Mouse (Mus musculus) splenic B cell, adult 2 months (primary cell): ENCODE measurements at regions not wholly inside any gene's neighbourhood (a gene's known extent, or its start where the extent isn't known, plus 50 kb on each side); places are given as distances from the start of the nearest gene placed in this dataset.
"Not testable (repeated sequence)": the region's sequence is repeated elsewhere in the genome, so short reads cannot be mapped to it uniquely, and the experiment has no call there.

Source experiments
- DNase-seq: peaks from one replicate; pipeline ENCODE4 v3.0.0-alpha.2; 2011; ENCODE audit warnings: low read depth, low spot score
- H3K27me3 ChIP-seq: 2 replicates; pipeline ENCODE4 v1.6.1; 2012; ENCODE audit warnings: mild to moderate bottlenecking, low read length, moderate library complexity, mixed read lengths; ENCODE audit not compliant: control insufficient read depth, poor library complexity, insufficient read depth, severe bottlenecking
- H3K36me3 ChIP-seq: 2 replicates; pipeline ENCODE4 v1.6.1; 2012; ENCODE audit warnings: mild to moderate bottlenecking, low read length, moderate library complexity, mixed read lengths; ENCODE audit not compliant: control insufficient read depth, poor library complexity, insufficient read depth, severe bottlenecking

- Histone ChIP-seq H3K36me3 (no peaks in the 10 kb centered on the region), H3K27me3 (no peaks in the 10 kb centered on the region)
- no peak for DNase-seq
These were observed 337.6 kb upstream of the Cdh5 start for GRCm38 (mm10) chr8:103763821-103764220.

- no peaks in the 10 kb centered on the region for H3K36me3 ChIP-seq
- no peak for DNase-seq
- no peaks in the 10 kb centered on the region for H3K27me3 ChIP-seq
These were observed 321.8 kb upstream of the Cdh5 start for GRCm38 (mm10) chr8:103779658-103780057.

DNA sequence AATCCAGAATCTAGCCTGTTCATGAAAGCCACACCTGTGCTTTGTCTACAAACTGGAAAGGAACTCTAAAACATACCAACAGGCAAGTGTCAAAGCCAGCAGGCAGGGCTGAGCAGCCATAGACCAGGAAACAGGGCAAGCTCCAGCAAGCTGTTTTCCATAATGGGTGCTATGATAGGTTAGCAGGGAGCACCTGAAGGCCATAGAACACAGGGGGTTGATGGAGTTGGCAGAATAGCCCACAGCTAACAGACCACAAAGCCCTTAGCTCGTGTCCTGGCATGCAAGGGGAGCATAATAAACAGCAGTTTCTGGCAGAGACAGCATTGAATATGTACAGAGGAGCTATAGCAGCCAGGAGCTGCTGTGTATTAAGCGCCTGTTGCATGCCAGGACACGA, 313.1 kb upstream of the Cdh5 start:
- H3K36me3 ChIP-seq, result no peaks in the 10 kb centered on the region
- H3K27me3 ChIP-seq, result no peaks in the 10 kb centered on the region
- no peak for DNase-seq

GRCm38 (mm10) chr8:103793331-103793730, 308.1 kb upstream of the Cdh5 start:
- DNase-seq, result no peak
- Histone ChIP-seq H3K27me3 (no peaks in the 10 kb centered on the region), H3K36me3 (no peaks in the 10 kb centered on the region)

DNA sequence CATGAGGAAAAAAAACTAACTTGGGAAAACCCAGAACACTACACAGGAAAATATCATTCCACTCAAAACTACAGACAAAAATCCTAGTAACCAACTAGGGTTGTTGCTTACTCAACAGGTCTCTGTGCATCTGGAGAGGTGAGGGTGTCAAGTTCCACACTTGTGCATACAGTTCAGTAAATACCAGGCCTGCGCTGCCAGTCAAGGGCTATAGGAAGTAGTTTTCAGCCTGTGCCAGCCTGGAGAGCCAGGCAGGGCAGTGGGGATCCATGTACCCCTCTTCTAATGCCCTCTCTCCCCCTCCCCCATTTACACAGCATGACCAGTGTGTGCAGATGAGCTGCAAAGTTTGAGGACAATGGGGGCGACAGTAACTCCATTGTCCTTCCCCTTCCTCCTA, 302.8 kb upstream of the Cdh5 start:
- H3K36me3 ChIP-seq, H3K27me3 ChIP-seq, DNase-seq: not testable (repeated sequence)

DNA sequence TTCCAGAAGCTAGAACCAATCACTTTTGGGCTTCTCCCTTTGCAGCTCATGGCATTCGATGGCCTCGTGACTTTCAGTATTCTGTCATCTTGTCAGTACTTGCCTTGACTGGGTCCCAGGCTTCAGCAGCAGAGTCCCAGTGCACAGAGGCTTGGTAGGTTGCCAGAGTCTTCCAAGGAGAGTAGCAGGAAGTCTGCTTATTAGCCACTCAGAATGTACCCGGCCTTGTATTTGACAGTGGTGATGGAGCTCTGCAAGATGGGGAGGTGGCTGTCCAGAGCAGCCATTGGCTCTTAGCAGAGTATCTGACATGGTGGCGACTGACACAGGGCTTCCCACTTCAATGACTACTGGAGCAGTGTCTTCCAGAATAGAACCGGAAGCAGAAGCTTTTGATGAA, 293.3 kb upstream of the Cdh5 start:
- Histone ChIP-seq H3K27me3 (no peaks in the 10 kb centered on the region), H3K36me3 (no peaks in the 10 kb centered on the region)
- DNase-seq, result no peak

DNA sequence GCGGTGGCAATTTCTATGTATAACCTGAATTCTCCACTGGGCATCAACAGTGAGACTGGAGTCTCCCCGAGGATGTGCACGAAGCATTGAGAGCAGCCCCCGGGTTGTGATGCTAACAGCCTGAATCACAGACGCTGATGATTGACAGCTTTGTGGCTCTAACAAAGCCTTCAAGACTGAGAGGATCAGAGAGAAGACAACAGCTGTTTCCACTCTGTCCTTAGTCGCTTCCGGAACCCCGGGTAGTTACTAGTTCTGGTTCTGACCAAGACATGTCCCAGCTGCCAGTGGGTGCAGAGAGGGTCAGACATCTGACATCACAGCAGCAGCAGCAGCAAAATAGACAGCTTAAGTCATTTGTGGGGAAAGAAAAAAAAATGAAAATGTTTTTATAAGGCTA, 292.8 kb upstream of the Cdh5 start:
- DNase-seq, result no peak
- no peaks in the 10 kb centered on the region for H3K27me3 ChIP-seq
- H3K36me3 ChIP-seq, result no peaks in the 10 kb centered on the region

- DNase-seq, result no peak
- no peaks in the 10 kb centered on the region for H3K36me3 ChIP-seq
These were observed 292.3 kb upstream of the Cdh5 start for GRCm38 (mm10) chr8:103809140-103809539.

GRCm38 (mm10) chr8:103813954-103814591, 287.4 kb upstream of the Cdh5 start:
- Histone ChIP-seq H3K36me3 (no peaks in the 10 kb centered on the region), H3K27me3 (no peaks in the 10 kb centered on the region)
- no peak for DNase-seq

More at GRCm38 (mm10) chr8:103809140-103809539, 292.3 kb upstream of the Cdh5 start:
- H3K27me3 ChIP-seq, result no peaks in the 10 kb centered on the region

GRCm38 (mm10) chr8:103816101-103816894, 285.1 kb upstream of the Cdh5 start:
- Histone ChIP-seq H3K27me3 (no peaks in the 10 kb centered on the region), H3K36me3 (no peaks in the 10 kb centered on the region)
- no peak for DNase-seq

DNA sequence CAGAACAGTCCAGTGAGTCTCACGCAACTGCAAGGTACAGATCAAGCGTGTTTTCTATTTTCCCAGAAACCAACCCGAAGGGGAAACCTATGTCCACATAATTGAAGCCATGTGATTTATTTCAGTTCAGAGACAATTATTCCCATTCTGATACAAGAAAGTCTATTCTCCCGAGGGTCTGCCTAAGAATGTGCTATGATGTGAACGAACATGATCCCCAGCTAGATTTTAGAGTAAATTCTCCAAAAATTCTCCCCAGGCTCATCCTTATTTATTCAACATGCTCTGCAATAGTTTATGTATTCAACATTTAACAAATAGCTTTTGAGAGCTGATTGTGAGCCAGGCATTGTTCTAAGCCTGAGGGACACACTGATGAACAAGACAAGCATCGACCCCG, 277.9 kb upstream of the Cdh5 start:
- DNase-seq, result no peak
- no peaks in the 10 kb centered on the region for H3K36me3 ChIP-seq
- H3K27me3 ChIP-seq, result no peaks in the 10 kb centered on the region

- no peak for DNase-seq
These were observed 276.7 kb upstream of the Cdh5 start for GRCm38 (mm10) chr8:103824747-103825146.

GRCm38 (mm10) chr8:103825289-103825688, 276.1 kb upstream of the Cdh5 start:
- H3K36me3 ChIP-seq, result no peaks in the 10 kb centered on the region
- DNase-seq, result no peak
- H3K27me3 ChIP-seq, result no peaks in the 10 kb centered on the region

More at GRCm38 (mm10) chr8:103824747-103825146, 276.7 kb upstream of the Cdh5 start:
- no peaks in the 10 kb centered on the region for H3K27me3 ChIP-seq
- no peaks in the 10 kb centered on the region for H3K36me3 ChIP-seq

- no peaks in the 10 kb centered on the region for H3K27me3 ChIP-seq
- no peak for DNase-seq
- no peaks in the 10 kb centered on the region for H3K36me3 ChIP-seq
These were observed 271.0 kb upstream of the Cdh5 start for GRCm38 (mm10) chr8:103830416-103830815.

DNA sequence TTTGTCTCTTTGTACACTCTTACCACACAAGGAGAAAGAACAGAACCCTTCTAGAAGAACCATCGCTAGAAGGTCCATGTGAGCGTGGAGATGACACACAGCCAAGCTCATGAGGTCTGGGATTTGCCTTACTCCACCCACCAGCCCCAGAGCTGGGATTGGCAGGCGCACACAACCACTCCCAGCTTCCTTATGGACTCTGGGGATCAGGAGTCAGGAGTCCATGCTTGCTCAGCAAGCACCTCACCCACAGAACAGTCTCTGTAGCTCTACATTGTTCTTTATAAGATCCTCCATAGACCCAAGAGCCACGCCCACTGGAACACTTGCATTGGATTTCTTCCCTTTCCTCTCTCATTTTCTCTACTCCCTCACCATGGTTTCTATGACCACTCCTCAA, 261.4 kb upstream of the Cdh5 start:
- H3K36me3 ChIP-seq, result no peaks in the 10 kb centered on the region
- H3K27me3 ChIP-seq, result no peaks in the 10 kb centered on the region
- no peak for DNase-seq
